Mouse (Mus musculus): ENCODE results near the gene Zfp637. TPM values are rescaled to one million over a fixed set of nuclear protein-coding genes. Genes with fewer than 3 reads are reported as not detected.

Zfp637 gene
- polyA plus RNA-seq (2011; ENCODE audit: insufficient read length, low read depth, missing spikeins) = 37.9 and 51.2 TPM in 2 replicates

- TF ChIP-seq CTCF (IDR thresholded peaks at IDR 0.05; ENCODE audit: borderline replicate concordance, insufficient read depth, low read length) = peak; percentile 43; the same call in 1 of the 2 replicates
- TF ChIP-seq POLR2A (IDR thresholded peaks at IDR 0.05; ENCODE audit: low read depth, low read length) = peak; percentile 55
- Histone ChIP-seq H3K4me1 (ENCODE audit: control insufficient read depth, insufficient read depth, low read length) (peaks cover 2% of the 10 kb centered on the region; the same call in 1 of the 2 replicates), H3K4me3 (ENCODE audit: insufficient read depth, low read length) (peak within 1 kb of the TSS; percentile 73), H3K27ac (ENCODE audit: insufficient read depth, low read length) (peak within 1 kb of the TSS; percentile 92)
Measured at GRCm38 (mm10) chr6:117840686-117841510, at the start of gene Zfp637. Zfp637 (plus strand) TSS chr6:117841180.

- Histone ChIP-seq H3K27ac (ENCODE audit: insufficient read depth, low read length) (no peak overlapping the region), H3K4me3 (ENCODE audit: insufficient read depth, low read length) (no peak overlapping the region), H3K4me1 (ENCODE audit: control insufficient read depth, insufficient read depth, low read length) (no peaks in the 10 kb centered on the region)
- TF ChIP-seq POLR2A (IDR thresholded peaks at IDR 0.05; ENCODE audit: low read depth, low read length) (no peak), CTCF (IDR thresholded peaks at IDR 0.05; ENCODE audit: borderline replicate concordance, insufficient read depth, low read length) (no peak)
Measured at GRCm38 (mm10) chr6:117795251-117795650, 45.7 kb upstream of the Zfp637 start.

DNA sequence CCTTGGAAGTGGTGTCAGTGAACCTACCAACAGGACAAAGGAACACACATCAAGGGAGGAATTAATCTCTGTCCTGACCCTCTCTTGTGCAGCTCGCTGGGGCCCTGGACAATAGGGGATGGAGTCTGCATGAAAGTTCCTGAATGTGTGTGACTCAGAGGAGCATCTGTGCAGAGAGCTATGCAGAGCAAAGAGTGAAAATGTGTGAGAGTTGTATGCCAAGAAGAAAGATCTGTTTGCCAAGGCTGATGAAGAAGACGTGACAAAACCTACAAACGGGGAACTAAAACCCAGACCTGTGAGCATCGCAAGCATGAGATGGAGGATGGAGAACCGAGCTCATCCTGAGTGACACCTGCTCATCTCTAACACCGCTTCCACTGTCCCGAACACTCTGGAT, 40.2 kb upstream of the Zfp637 start:
- TF ChIP-seq CTCF (IDR thresholded peaks at IDR 0.05; ENCODE audit: borderline replicate concordance, insufficient read depth, low read length) (no peak), POLR2A (IDR thresholded peaks at IDR 0.05; ENCODE audit: low read depth, low read length) (no peak)
- H3K4me1 ChIP-seq (ENCODE audit: control insufficient read depth, insufficient read depth, low read length) = no peaks in the 10 kb centered on the region
- H3K4me3 ChIP-seq (ENCODE audit: insufficient read depth, low read length) = no peak overlapping the region
- H3K27ac ChIP-seq (ENCODE audit: insufficient read depth, low read length) = no peak overlapping the region

DNA sequence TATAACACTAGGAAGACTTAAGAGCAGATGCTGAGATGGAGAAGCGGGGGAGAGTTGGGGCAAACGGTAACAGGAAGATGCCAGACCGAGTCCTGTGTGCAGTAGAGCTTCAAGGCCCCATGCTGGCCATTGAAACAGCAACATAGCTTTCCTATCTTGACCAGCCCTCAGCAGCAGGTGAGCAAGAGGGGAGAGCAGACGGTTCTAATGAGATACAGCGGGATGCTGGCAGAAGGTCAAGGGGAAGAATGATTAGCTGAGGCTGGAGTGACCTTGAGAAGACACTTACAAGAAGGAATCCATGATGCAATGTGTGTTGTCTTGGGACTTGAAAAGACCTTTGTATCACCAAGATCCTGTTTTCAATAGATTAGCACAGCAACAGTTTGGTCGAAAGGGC, 39.2 kb upstream of the Zfp637 start:
- TF ChIP-seq CTCF (IDR thresholded peaks at IDR 0.05; ENCODE audit: borderline replicate concordance, insufficient read depth, low read length) (no peak), POLR2A (IDR thresholded peaks at IDR 0.05; ENCODE audit: low read depth, low read length) (no peak)
- H3K4me3 ChIP-seq (ENCODE audit: insufficient read depth, low read length) = no peak overlapping the region
- H3K27ac ChIP-seq (ENCODE audit: insufficient read depth, low read length) = no peak overlapping the region
- no peaks in the 10 kb centered on the region for H3K4me1 ChIP-seq (ENCODE audit: control insufficient read depth, insufficient read depth, low read length)

- TF ChIP-seq POLR2A (IDR thresholded peaks at IDR 0.05; ENCODE audit: low read depth, low read length) (no peak), CTCF (IDR thresholded peaks at IDR 0.05; ENCODE audit: borderline replicate concordance, insufficient read depth, low read length) (no peak)
- Histone ChIP-seq H3K4me1 (ENCODE audit: control insufficient read depth, insufficient read depth, low read length) (no peaks in the 10 kb centered on the region), H3K4me3 (ENCODE audit: insufficient read depth, low read length) (no peak overlapping the region), H3K27ac (ENCODE audit: insufficient read depth, low read length) (no peak overlapping the region)
Measured at GRCm38 (mm10) chr6:117807756-117808155, 33.2 kb upstream of the Zfp637 start.

DNA sequence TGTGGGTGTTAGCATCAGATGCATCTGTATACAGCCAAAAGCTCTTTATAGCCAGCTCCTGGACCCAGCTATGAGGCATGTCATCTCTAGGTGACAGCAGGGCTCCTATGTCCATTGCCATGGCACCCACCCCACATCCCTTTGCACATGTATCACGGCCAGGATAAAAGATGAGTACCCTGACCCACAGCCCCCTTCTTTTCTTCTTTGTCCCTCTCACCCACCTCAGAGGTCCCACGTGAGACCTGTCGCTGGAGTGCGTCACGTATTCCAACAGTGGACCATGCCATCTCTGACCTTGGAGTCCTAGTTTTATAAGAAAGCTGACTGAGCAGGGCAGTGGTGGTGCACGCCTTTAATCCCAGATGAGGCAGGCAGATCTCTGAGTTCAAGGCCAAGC, 31.2 kb upstream of the Zfp637 start:
- TF ChIP-seq CTCF (IDR thresholded peaks at IDR 0.05; ENCODE audit: borderline replicate concordance, insufficient read depth, low read length) = no peak
- no peak for TF ChIP-seq POLR2A (IDR thresholded peaks at IDR 0.05; ENCODE audit: low read depth, low read length)

DNA sequence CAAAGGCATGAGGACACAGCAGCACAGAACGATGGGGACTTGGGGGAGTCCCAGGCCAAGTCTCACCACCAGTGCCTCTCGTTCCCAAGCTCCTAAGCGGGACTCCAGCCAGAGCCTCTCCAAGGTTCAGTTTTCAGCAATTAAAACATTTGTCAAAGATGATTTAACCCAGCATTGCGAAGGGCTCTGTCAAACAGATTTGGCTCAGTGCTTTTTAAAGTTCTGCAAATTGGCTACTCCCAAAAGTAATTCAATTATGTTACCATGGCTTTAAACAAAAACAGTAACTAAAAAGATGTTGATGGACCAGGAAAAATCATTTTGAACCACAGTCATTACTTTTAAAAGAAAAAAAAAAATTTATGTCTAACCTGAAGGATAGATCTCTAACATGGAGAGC, 30.3 kb upstream of the Zfp637 start:
- Histone ChIP-seq H3K4me3 (ENCODE audit: insufficient read depth, low read length) (no peak overlapping the region), H3K27ac (ENCODE audit: insufficient read depth, low read length) (no peak overlapping the region), H3K4me1 (ENCODE audit: control insufficient read depth, insufficient read depth, low read length) (no peaks in the 10 kb centered on the region)
- TF ChIP-seq CTCF (IDR thresholded peaks at IDR 0.05; ENCODE audit: borderline replicate concordance, insufficient read depth, low read length) (no peak), POLR2A (IDR thresholded peaks at IDR 0.05; ENCODE audit: low read depth, low read length) (no peak)

More for the DNA sequence above, 31.2 kb upstream of the Zfp637 start:
- Histone ChIP-seq H3K27ac (ENCODE audit: insufficient read depth, low read length) (no peak overlapping the region), H3K4me1 (ENCODE audit: control insufficient read depth, insufficient read depth, low read length) (no peaks in the 10 kb centered on the region), H3K4me3 (ENCODE audit: insufficient read depth, low read length) (no peak overlapping the region)

GRCm38 (mm10) chr6:117811256-117811655, 29.7 kb upstream of the Zfp637 start:
- H3K27ac ChIP-seq (ENCODE audit: insufficient read depth, low read length) = no peak overlapping the region
- no peaks in the 10 kb centered on the region for H3K4me1 ChIP-seq (ENCODE audit: control insufficient read depth, insufficient read depth, low read length)
- H3K4me3 ChIP-seq (ENCODE audit: insufficient read depth, low read length) = no peak overlapping the region
- TF ChIP-seq CTCF (IDR thresholded peaks at IDR 0.05; ENCODE audit: borderline replicate concordance, insufficient read depth, low read length) = no peak
- TF ChIP-seq POLR2A (IDR thresholded peaks at IDR 0.05; ENCODE audit: low read depth, low read length) = no peak

- H3K4me3 ChIP-seq (ENCODE audit: insufficient read depth, low read length) = no peak overlapping the region
- no peaks in the 10 kb centered on the region for H3K4me1 ChIP-seq (ENCODE audit: control insufficient read depth, insufficient read depth, low read length)
- no peak for TF ChIP-seq CTCF (IDR thresholded peaks at IDR 0.05; ENCODE audit: borderline replicate concordance, insufficient read depth, low read length)
- no peak for TF ChIP-seq POLR2A (IDR thresholded peaks at IDR 0.05; ENCODE audit: low read depth, low read length)
- H3K27ac ChIP-seq (ENCODE audit: insufficient read depth, low read length) = no peak overlapping the region
Measured at GRCm38 (mm10) chr6:117814681-117815080, 26.3 kb upstream of the Zfp637 start.

- TF ChIP-seq POLR2A (IDR thresholded peaks at IDR 0.05; ENCODE audit: low read depth, low read length) (no peak), CTCF (IDR thresholded peaks at IDR 0.05; ENCODE audit: borderline replicate concordance, insufficient read depth, low read length) (no peak)
- H3K4me1 ChIP-seq (ENCODE audit: control insufficient read depth, insufficient read depth, low read length) = no peaks in the 10 kb centered on the region
- H3K27ac ChIP-seq (ENCODE audit: insufficient read depth, low read length) = peak overlapping the region; percentile 30; the same call in 1 of the 2 replicates
- no peak overlapping the region for H3K4me3 ChIP-seq (ENCODE audit: insufficient read depth, low read length)
Measured at GRCm38 (mm10) chr6:117817108-117817541, 23.9 kb upstream of the Zfp637 start.

All from embryonic fibroblast, embryonic 13.5 days (primary cell).